Mouse (Mus musculus): Measurements from ENCODE around the gene Atxn1. TPM values are rescaled to one million over a fixed set of nuclear protein-coding genes. Genes with fewer than 3 reads are reported as not detected.

The Atxn1 gene
- total and polyA plus RNA-seq, 3 experiments = 0.39 to 1.1 TPM; not detected in 1

DNA sequence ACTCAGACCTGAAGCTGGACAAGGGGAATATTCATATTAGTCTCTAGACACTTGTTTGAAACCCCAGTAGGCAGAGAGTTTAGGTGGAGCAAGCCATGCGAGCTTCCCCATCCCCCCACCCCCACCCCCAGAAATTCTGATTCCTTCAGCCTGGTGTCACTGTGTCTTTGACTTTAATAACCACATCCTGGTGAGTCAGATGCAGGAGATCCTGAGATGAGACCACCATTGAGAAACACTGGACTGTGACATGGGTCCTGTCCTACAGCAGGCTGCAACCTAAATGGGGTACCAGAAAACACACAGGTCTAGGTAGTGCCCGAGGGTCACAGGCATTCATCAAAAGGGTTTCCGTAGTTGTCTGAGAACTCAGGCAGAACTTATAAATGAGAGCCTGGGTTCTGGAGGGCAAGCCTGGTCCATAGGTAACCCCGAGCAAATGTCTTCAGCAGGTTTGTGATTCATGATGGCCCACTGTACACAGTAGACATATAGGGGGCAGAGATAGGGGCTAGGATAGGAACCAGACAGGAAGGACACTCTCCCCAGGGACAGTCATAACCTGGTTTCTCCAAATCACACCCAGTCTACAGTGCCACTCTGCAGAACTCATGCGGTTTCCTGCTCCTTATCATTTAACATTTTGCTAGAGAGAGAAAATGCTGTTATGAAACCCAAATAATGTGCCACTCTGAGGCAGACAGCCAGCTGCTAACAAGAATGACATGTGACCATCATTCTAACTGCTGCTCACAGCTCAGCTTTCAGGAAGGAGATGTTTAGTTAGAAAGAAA lies 114.4 kb downstream of the Atxn1 start:
- H3K79me2 ChIP-seq (ENCODE audit: control insufficient read depth, insufficient read depth, low read length, poor library complexity) = no peaks in the 10 kb centered on the region
- peak overlapping the region; percentile 45; the same call in 1 of the 2 replicates for H3K27ac ChIP-seq (ENCODE audit: control insufficient read depth, low read depth, low read length)
- no peak overlapping the region for H3K9ac ChIP-seq (ENCODE audit: control insufficient read depth, low read depth, low read length, poor library complexity, severe bottlenecking)
- peak; percentile 60 for DNase-seq (ENCODE audit: low read depth, low spot score)
- H3K4me1 ChIP-seq (ENCODE audit: control insufficient read depth in 1 of 2, insufficient read depth in 2 of 2, low read length in 2 of 2) = peaks cover 9 to 23% of the 10 kb centered on the region in 2 experiments
- no peaks in the 10 kb centered on the region for H3K9me3 ChIP-seq (replicated peaks; ENCODE audit: insufficient read depth, low read length)
- H3K4me3 ChIP-seq (ENCODE audit: control insufficient read depth in 1 of 2, insufficient read depth in 1 of 2, low read depth in 2 of 2, low read length in 2 of 2) = no peak overlapping the region
- TF ChIP-seq UBTF (IDR thresholded peaks at IDR 0.05; ENCODE audit: borderline replicate concordance, insufficient read depth, low read depth, low read length) = no peak
- TF ChIP-seq USF1 (IDR thresholded peaks at IDR 0.05; ENCODE audit: low read depth, low read length) = peak; percentile 79
- TF ChIP-seq ETS1 (IDR thresholded peaks at IDR 0.05; ENCODE audit: low read depth, low read length) = peak; percentile 69
- TF ChIP-seq GATA1 (IDR thresholded peaks at IDR 0.05; ENCODE audit: low read depth, low read length) = peak; percentile 30; the same call in 1 of the 2 replicates
- TF ChIP-seq CHD1 (IDR thresholded peaks at IDR 0.05; ENCODE audit: low read depth, low read length) = no peak
- TF ChIP-seq TCF12 (IDR thresholded peaks at IDR 0.05; ENCODE audit: low read depth, low read length) = peak; percentile 47; the same call in 1 of the 2 replicates
- TF ChIP-seq BHLHE40 (IDR thresholded peaks at IDR 0.05; ENCODE audit: borderline replicate concordance, low read depth, low read length) = peak; percentile 19; the same call in 1 of the 2 replicates
- peak; percentile 38 to 58; a peak in 1 of 4 replicates for TF ChIP-seq EP300 (IDR thresholded peaks at IDR 0.05; ENCODE audit: low read depth in 1 of 2, low read length in 2 of 2)
- no peak for TF ChIP-seq MAFK (IDR thresholded peaks at IDR 0.05; ENCODE audit: borderline replicate concordance, low read depth, low read length)
- TF ChIP-seq SIN3A (IDR thresholded peaks at IDR 0.05; ENCODE audit: low read length) = peak; percentile 26; the same call in 1 of the 2 replicates
- 0 out of 2 replicates have a peak, but pooled peaks have one; percentile 56 for TF ChIP-seq MAX (IDR thresholded peaks at IDR 0.05; ENCODE audit: low read length)
- peak; percentile 54; the same call in 1 of the 2 replicates for TF ChIP-seq RCOR1 (IDR thresholded peaks at IDR 0.05; ENCODE audit: low read depth, low read length)
- peaks cover 0 to 29% of the 10 kb centered on the region in 2 experiments; a peak in 2 of 4 replicates for H3K36me3 ChIP-seq (ENCODE audit: control insufficient read depth in 1 of 2, insufficient read depth in 2 of 2, low read length in 2 of 2)
- H3K27me3 ChIP-seq (ENCODE audit: control insufficient read depth in 1 of 2, insufficient read depth in 2 of 2, low read length in 2 of 2) = no peaks in the 10 kb centered on the region

DNA sequence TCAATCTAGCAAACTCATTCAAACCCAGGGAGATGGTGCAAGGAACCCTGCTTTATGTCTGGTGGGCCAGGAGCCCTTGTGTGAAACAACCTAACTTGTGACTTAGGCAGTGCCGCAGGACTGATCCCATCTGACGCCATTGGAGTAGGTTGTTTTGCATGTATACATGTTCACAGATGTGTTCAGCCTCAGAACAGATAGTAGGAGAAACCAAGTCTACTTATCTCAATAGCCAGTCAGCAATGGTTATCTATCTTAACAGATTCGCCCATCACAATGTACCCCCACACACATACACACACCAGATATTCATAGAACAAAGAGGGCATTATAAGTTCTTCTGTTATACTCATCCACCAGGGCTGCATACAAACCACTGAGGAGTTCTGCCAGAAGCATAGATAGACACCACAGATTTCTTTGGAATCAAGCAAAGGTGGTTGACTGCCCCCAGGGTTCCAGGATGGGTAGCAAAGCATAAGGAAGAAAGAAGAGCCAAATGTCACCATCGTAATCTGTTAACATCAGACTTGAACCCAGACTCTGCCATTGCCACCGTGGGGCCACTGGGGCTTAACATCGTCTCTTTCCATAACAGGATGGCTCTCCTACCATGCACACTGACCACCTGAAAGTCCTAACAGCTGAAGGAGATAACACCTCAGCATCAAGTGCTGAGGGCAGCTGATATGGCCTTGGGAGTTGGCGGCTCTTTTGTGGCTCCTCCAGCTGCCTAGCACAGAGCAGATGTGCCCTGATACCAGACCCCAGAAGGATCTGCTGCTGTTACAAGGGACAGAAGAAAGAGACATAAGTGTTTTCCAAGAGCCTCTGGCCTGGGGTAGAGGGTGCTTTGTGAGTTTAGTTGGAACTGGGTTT lies 115.4 kb downstream of the Atxn1 start:
- Histone ChIP-seq H3K9me3 (replicated peaks; ENCODE audit: insufficient read depth, low read length) (no peaks in the 10 kb centered on the region), H3K4me3 (ENCODE audit: control insufficient read depth in 1 of 2, insufficient read depth in 1 of 2, low read depth in 2 of 2, low read length in 2 of 2) (no peak overlapping the region), H3K4me1 (ENCODE audit: control insufficient read depth in 1 of 2, insufficient read depth in 2 of 2, low read length in 2 of 2) (peaks cover 9 to 23% of the 10 kb centered on the region in 2 experiments), H3K36me3 (ENCODE audit: control insufficient read depth in 1 of 2, insufficient read depth in 2 of 2, low read length in 2 of 2) (peaks cover 0 to 29% of the 10 kb centered on the region in 2 experiments; a peak in 2 of 4 replicates), H3K27me3 (ENCODE audit: control insufficient read depth in 1 of 2, insufficient read depth in 2 of 2, low read length in 2 of 2) (no peaks in the 10 kb centered on the region), H3K9ac (ENCODE audit: control insufficient read depth, low read depth, low read length, poor library complexity, severe bottlenecking) (no peak overlapping the region), H3K79me2 (ENCODE audit: control insufficient read depth, insufficient read depth, low read length, poor library complexity) (no peaks in the 10 kb centered on the region), H3K27ac (ENCODE audit: control insufficient read depth, low read depth, low read length) (peak overlapping the region; percentile 51)
- peak; percentile 73 for DNase-seq (ENCODE audit: low read depth, low spot score)
- peak; percentile 95 for TF ChIP-seq TCF12 (IDR thresholded peaks at IDR 0.05; ENCODE audit: low read depth, low read length)
- peak; percentile 87 for TF ChIP-seq GATA1 (IDR thresholded peaks at IDR 0.05; ENCODE audit: low read depth, low read length)
- TF ChIP-seq JUND (IDR thresholded peaks at IDR 0.05; ENCODE audit: low read depth, low read length) = no peak
- TF ChIP-seq RCOR1 (IDR thresholded peaks at IDR 0.05; ENCODE audit: low read depth, low read length) = peak; percentile 37
- peak; percentile 52 for TF ChIP-seq MYB (IDR thresholded peaks at IDR 0.05; ENCODE audit: low read depth, low read length)
- TF ChIP-seq ETS1 (IDR thresholded peaks at IDR 0.05; ENCODE audit: low read depth, low read length) = peak; percentile 85
- TF ChIP-seq TAL1 (IDR thresholded peaks at IDR 0.05; ENCODE audit: low read length) = peak; percentile 95
- TF ChIP-seq MAFK (IDR thresholded peaks at IDR 0.05; ENCODE audit: borderline replicate concordance, low read depth, low read length) = no peak
- TF ChIP-seq MAX (IDR thresholded peaks at IDR 0.05; ENCODE audit: low read length) = no peak
- TF ChIP-seq TBP (IDR thresholded peaks at IDR 0.05; ENCODE audit: low read depth, low read length) = no peak
- peak; percentile 77 to 92 for TF ChIP-seq EP300 (IDR thresholded peaks at IDR 0.05; ENCODE audit: low read depth in 1 of 2, low read length in 2 of 2)
